Mouse (Mus musculus): ENCODE data around the gene Gm28042. TPM values are rescaled to one million over a fixed set of nuclear protein-coding genes. Genes with fewer than 3 reads are reported as not detected.

Gene Gm28042
- polyA plus RNA-seq, 1 experiment from 2014 or later = 2.9 TPM

GRCm38 (mm10) chr2:120055923-120056322 is 28.6 kb downstream of the Gm28042 start:
- no peaks in the 10 kb centered on the region for H3K36me3 ChIP-seq (replicated peaks; ENCODE audit: control insufficient read depth, insufficient read depth, low read depth, low read length)
- H3K27ac ChIP-seq (replicated peaks; ENCODE audit: low read depth, low read length) = no peak overlapping the region
- no peak overlapping the region for H3K4me2 ChIP-seq (ENCODE audit: low read depth, low read length)
- no peaks in the 10 kb centered on the region for H3K9me3 ChIP-seq (replicated peaks; ENCODE audit: control insufficient read depth, low read length)
- DNase-seq (ENCODE audit: low spot score) (no peak), ATAC-seq (replicated peaks; ENCODE audit: insufficient number of reproducible peaks, low FRiP score, low TSS enrichment, low read depth) (no peak)
- H3K4me1 ChIP-seq (ENCODE audit: control insufficient read depth, insufficient read depth, low read length) = no peaks in the 10 kb centered on the region
- H3K9ac ChIP-seq (replicated peaks; ENCODE audit: low read length) = no peak overlapping the region
- no peaks in the 10 kb centered on the region for H3K27me3 ChIP-seq (ENCODE audit: control insufficient read depth, insufficient read depth, low read length)
- 90% methylated on average over 10 of the region's 10 CpGs for WGBS
- H3K4me3 ChIP-seq (ENCODE audit: low read depth, low read length) = no peak overlapping the region

- Histone ChIP-seq H3K9ac (replicated peaks; ENCODE audit: low read length) (no peak overlapping the region), H3K9me3 (replicated peaks; ENCODE audit: control insufficient read depth, low read length) (no peaks in the 10 kb centered on the region), H3K4me1 (ENCODE audit: control insufficient read depth, insufficient read depth, low read length) (no peaks in the 10 kb centered on the region), H3K4me2 (ENCODE audit: low read depth, low read length) (no peak overlapping the region; the same call in 1 of the 2 replicates), H3K36me3 (replicated peaks; ENCODE audit: control insufficient read depth, insufficient read depth, low read depth, low read length) (no peaks in the 10 kb centered on the region), H3K27ac (replicated peaks; ENCODE audit: low read depth, low read length) (no peak overlapping the region), H3K27me3 (ENCODE audit: control insufficient read depth, insufficient read depth, low read length) (no peaks in the 10 kb centered on the region), H3K4me3 (ENCODE audit: low read depth, low read length) (no peak overlapping the region)
- DNase-seq (ENCODE audit: low spot score) (no peak), ATAC-seq (replicated peaks; ENCODE audit: insufficient number of reproducible peaks, low FRiP score, low TSS enrichment, low read depth) (no peak)
- 79% methylated on average over 4 of the region's 4 CpGs for WGBS
Observed at GRCm38 (mm10) chr2:120058818-120059217, 31.5 kb downstream of the Gm28042 start.

GRCm38 (mm10) chr2:120059466-120059865 is 32.2 kb downstream of the Gm28042 start:
- Histone ChIP-seq H3K4me2 (ENCODE audit: low read depth, low read length) (no peak overlapping the region), H3K27ac (replicated peaks; ENCODE audit: low read depth, low read length) (no peak overlapping the region), H3K9me3 (replicated peaks; ENCODE audit: control insufficient read depth, low read length) (no peaks in the 10 kb centered on the region), H3K36me3 (replicated peaks; ENCODE audit: control insufficient read depth, insufficient read depth, low read depth, low read length) (no peaks in the 10 kb centered on the region), H3K27me3 (ENCODE audit: control insufficient read depth, insufficient read depth, low read length) (no peaks in the 10 kb centered on the region), H3K4me1 (ENCODE audit: control insufficient read depth, insufficient read depth, low read length) (no peaks in the 10 kb centered on the region), H3K4me3 (ENCODE audit: low read depth, low read length) (no peak overlapping the region), H3K9ac (replicated peaks; ENCODE audit: low read length) (no peak overlapping the region)
- no peak for ATAC-seq (replicated peaks; ENCODE audit: insufficient number of reproducible peaks, low FRiP score, low TSS enrichment, low read depth)
- DNase-seq (ENCODE audit: low spot score) = no peak
- WGBS = 87% methylated on average over 3 of the region's 3 CpGs

GRCm38 (mm10) chr2:120060190-120060589 is 32.9 kb downstream of the Gm28042 start:
- WGBS = 50% methylated on average over 6 of the region's 6 CpGs
- no peak for ATAC-seq (replicated peaks; ENCODE audit: insufficient number of reproducible peaks, low FRiP score, low TSS enrichment, low read depth)
- Histone ChIP-seq H3K36me3 (replicated peaks; ENCODE audit: control insufficient read depth, insufficient read depth, low read depth, low read length) (no peaks in the 10 kb centered on the region), H3K4me1 (ENCODE audit: control insufficient read depth, insufficient read depth, low read length) (no peaks in the 10 kb centered on the region), H3K27ac (replicated peaks; ENCODE audit: low read depth, low read length) (no peak overlapping the region), H3K4me3 (ENCODE audit: low read depth, low read length) (no peak overlapping the region), H3K9ac (replicated peaks; ENCODE audit: low read length) (no peak overlapping the region), H3K9me3 (replicated peaks; ENCODE audit: control insufficient read depth, low read length) (no peaks in the 10 kb centered on the region), H3K4me2 (ENCODE audit: low read depth, low read length) (no peak overlapping the region), H3K27me3 (ENCODE audit: control insufficient read depth, insufficient read depth, low read length) (no peaks in the 10 kb centered on the region)
- peak; percentile 42 for DNase-seq (ENCODE audit: low spot score)

DNA sequence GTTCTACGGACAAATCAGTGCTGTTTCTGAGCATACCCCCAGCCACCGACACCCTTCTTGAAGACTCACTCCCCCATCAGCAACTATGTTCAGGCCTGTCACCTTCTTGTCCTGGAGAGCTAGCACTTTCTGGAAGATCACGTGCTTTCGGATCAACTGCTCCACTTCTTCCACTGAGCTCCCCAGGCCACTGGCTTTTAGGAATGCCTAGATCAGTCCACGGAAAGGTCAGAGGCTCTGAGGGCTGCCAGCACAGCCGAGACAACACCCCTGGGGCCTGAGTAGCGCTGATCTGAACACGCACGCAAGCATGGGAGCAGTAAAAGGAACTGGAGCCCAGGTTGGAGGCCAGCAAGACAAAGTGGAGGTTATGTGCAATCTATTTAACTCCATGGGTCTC is 33.4 kb downstream of the Gm28042 start:
- DNase-seq (ENCODE audit: low spot score) = no peak
- no peak overlapping the region for H3K9ac ChIP-seq (replicated peaks; ENCODE audit: low read length)
- no peak overlapping the region for H3K27ac ChIP-seq (replicated peaks; ENCODE audit: low read depth, low read length)
- WGBS = 64% methylated on average over 9 of the region's 9 CpGs
- H3K36me3 ChIP-seq (replicated peaks; ENCODE audit: control insufficient read depth, insufficient read depth, low read depth, low read length) = no peaks in the 10 kb centered on the region
- no peaks in the 10 kb centered on the region for H3K9me3 ChIP-seq (replicated peaks; ENCODE audit: control insufficient read depth, low read length)
- H3K4me2 ChIP-seq (ENCODE audit: low read depth, low read length) = no peak overlapping the region
- no peak for ATAC-seq (replicated peaks; ENCODE audit: insufficient number of reproducible peaks, low FRiP score, low TSS enrichment, low read depth)
- H3K27me3 ChIP-seq (ENCODE audit: control insufficient read depth, insufficient read depth, low read length) = no peaks in the 10 kb centered on the region
- no peak overlapping the region for H3K4me3 ChIP-seq (ENCODE audit: low read depth, low read length)
- H3K4me1 ChIP-seq (ENCODE audit: control insufficient read depth, insufficient read depth, low read length) = no peaks in the 10 kb centered on the region

GRCm38 (mm10) chr2:120062248-120062647 is 35.0 kb downstream of the Gm28042 start:
- no peaks in the 10 kb centered on the region for H3K4me1 ChIP-seq (ENCODE audit: control insufficient read depth, insufficient read depth, low read length)
- ATAC-seq (replicated peaks; ENCODE audit: insufficient number of reproducible peaks, low FRiP score, low TSS enrichment, low read depth) (no peak), DNase-seq (ENCODE audit: low spot score) (no peak)
- no peak overlapping the region for H3K4me3 ChIP-seq (ENCODE audit: low read depth, low read length)
- no peaks in the 10 kb centered on the region for H3K9me3 ChIP-seq (replicated peaks; ENCODE audit: control insufficient read depth, low read length)
- H3K27me3 ChIP-seq (ENCODE audit: control insufficient read depth, insufficient read depth, low read length) = no peaks in the 10 kb centered on the region
- no peaks in the 10 kb centered on the region for H3K36me3 ChIP-seq (replicated peaks; ENCODE audit: control insufficient read depth, insufficient read depth, low read depth, low read length)
- H3K27ac ChIP-seq (replicated peaks; ENCODE audit: low read depth, low read length) = no peak overlapping the region
- no peak overlapping the region for H3K9ac ChIP-seq (replicated peaks; ENCODE audit: low read length)
- 78% methylated on average over 8 of the region's 8 CpGs for WGBS
- H3K4me2 ChIP-seq (ENCODE audit: low read depth, low read length) = no peak overlapping the region

GRCm38 (mm10) chr2:120064639-120065038 is 37.3 kb downstream of the Gm28042 start:
- Histone ChIP-seq H3K4me1 (ENCODE audit: control insufficient read depth, insufficient read depth, low read length) (no peaks in the 10 kb centered on the region), H3K27me3 (ENCODE audit: control insufficient read depth, insufficient read depth, low read length) (no peaks in the 10 kb centered on the region), H3K9ac (replicated peaks; ENCODE audit: low read length) (no peak overlapping the region), H3K27ac (replicated peaks; ENCODE audit: low read depth, low read length) (no peak overlapping the region), H3K36me3 (replicated peaks; ENCODE audit: control insufficient read depth, insufficient read depth, low read depth, low read length) (no peaks in the 10 kb centered on the region), H3K4me3 (ENCODE audit: low read depth, low read length) (no peak overlapping the region), H3K4me2 (ENCODE audit: low read depth, low read length) (no peak overlapping the region), H3K9me3 (replicated peaks; ENCODE audit: control insufficient read depth, low read length) (no peaks in the 10 kb centered on the region)
- no peak for ATAC-seq (replicated peaks; ENCODE audit: insufficient number of reproducible peaks, low FRiP score, low TSS enrichment, low read depth)
- WGBS = 79% methylated on average over 6 of the region's 6 CpGs
- DNase-seq (ENCODE audit: low spot score) = no peak

GRCm38 (mm10) chr2:120065243-120065642 is 38.0 kb downstream of the Gm28042 start:
- H3K9me3 ChIP-seq (replicated peaks; ENCODE audit: control insufficient read depth, low read length) = no peaks in the 10 kb centered on the region
- H3K9ac ChIP-seq (replicated peaks; ENCODE audit: low read length) = no peak overlapping the region
- no peak overlapping the region for H3K4me2 ChIP-seq (ENCODE audit: low read depth, low read length)
- no peak overlapping the region for H3K4me3 ChIP-seq (ENCODE audit: low read depth, low read length)
- DNase-seq (ENCODE audit: low spot score) (no peak), ATAC-seq (replicated peaks; ENCODE audit: insufficient number of reproducible peaks, low FRiP score, low TSS enrichment, low read depth) (no peak)
- H3K36me3 ChIP-seq (replicated peaks; ENCODE audit: control insufficient read depth, insufficient read depth, low read depth, low read length) = no peaks in the 10 kb centered on the region
- H3K4me1 ChIP-seq (ENCODE audit: control insufficient read depth, insufficient read depth, low read length) = no peaks in the 10 kb centered on the region; the same call in 1 of the 2 replicates
- no peaks in the 10 kb centered on the region for H3K27me3 ChIP-seq (ENCODE audit: control insufficient read depth, insufficient read depth, low read length)
- H3K27ac ChIP-seq (replicated peaks; ENCODE audit: low read depth, low read length) = no peak overlapping the region
- WGBS = 89% methylated on average over 10 of the region's 10 CpGs

All from embryonic facial prominence, embryonic 11.5 days (tissue).